Mouse (Mus musculus) liver, adult 2 months (tissue): Measurements from ENCODE around the gene Rasa4.

ENCODE experiments used
- CTCF ChIP-seq: fragments of 200-500 bp; IDR thresholded peaks from 2 replicates; pipeline ENCODE4 v1.5.1; 2011; ENCODE audit warnings: low read depth, low read length, control low read depth
- POLR2A ChIP-seq: fragments of 200-500 bp; IDR thresholded peaks from 2 replicates; pipeline ENCODE4 v1.6.1; 2011; ENCODE audit warnings: low read length, control low read depth; ENCODE audit not compliant: insufficient read depth; ENCODE audit errors: extremely low read depth

GRCm38 (mm10) chr5:136122165-136122564, 38.4 kb downstream of the Rasa4 start:
- TF ChIP-seq CTCF (no peak), POLR2A (no peak)
